In the genomic region with DNA sequence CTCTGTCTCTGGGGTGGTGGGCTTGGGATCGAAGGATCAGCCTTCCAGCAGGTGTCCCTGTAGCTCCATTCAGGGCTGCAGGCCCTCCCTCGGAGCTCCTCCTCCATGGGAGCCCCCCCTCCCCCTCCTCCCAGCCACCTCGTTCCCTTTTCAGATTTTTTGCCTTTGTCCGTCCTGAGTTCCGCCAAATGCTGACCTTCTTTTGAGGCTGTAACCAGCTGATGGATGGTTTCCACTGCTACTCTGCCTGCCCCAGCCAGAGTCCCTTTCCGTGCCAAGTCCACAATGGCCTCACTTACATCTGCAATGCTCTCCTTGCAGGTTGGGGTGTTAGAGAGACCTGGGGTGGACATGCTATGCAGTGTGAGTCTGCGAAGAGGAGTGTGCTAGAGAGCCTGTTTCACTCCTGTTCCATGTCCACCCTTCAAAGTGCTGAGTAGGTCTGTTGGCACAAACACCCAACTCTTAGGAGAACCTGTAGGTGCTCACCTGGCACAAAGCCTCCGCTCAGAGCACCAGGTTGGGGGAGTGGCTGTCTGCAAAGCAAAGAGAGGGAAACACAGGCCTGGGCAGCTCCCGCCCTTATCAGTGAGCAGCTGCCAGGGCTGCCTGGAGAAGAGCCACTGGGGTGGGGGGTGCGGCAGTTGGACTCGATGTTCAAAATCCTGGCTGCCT, we compare ENCODE assay signal across 8 mouse cellular contexts. TPM values are rescaled to one million over a fixed set of nuclear protein-coding genes. Genes with fewer than 3 reads are reported as not detected.
DNase-seq lines count a peak whose midpoint lies in the region; ATAC-seq and TF ChIP-seq lines count a peak whose summit lies in the region.

No protein-coding gene starts in this region.

- 0 out of 2 replicates have a peak, but pooled peaks cover 1% of the 10 kb centered on the region for H3K79me2 ChIP-seq in heart, adult 2 months (replicated peaks; ENCODE audit: control insufficient read depth, insufficient read depth, low read length)

- H3K9ac ChIP-seq in hindbrain, embryonic 15.5 days = no peak overlapping the region
- H3K9ac ChIP-seq in hindbrain, embryonic 12.5 days = no peak overlapping the region; the same call in 1 of the 2 replicates
- H3K9ac ChIP-seq in heart, adult 2 months (ENCODE audit: low read depth, low read length) = no peak overlapping the region
- H3K9ac ChIP-seq in stomach, embryonic 15.5 days = no peak overlapping the region

- TF ChIP-seq POLR2A in heart, adult 2 months (IDR thresholded peaks at IDR 0.05; ENCODE audit: insufficient read depth, low read depth, low read length) = no peak

- WGBS in hindbrain, embryonic 15.5 days = 27% methylated on average over 11 of the region's 11 CpGs
- 32% methylated on average over 11 of the region's 11 CpGs for WGBS in hindbrain, embryonic 12.5 days
- WGBS in heart, adult 2 months = 36% methylated on average over 11 of the region's 11 CpGs
- WGBS in stomach, embryonic 15.5 days = 26% methylated on average over 11 of the region's 11 CpGs

- H3K27ac ChIP-seq in hindbrain, embryonic 15.5 days (replicated peaks) = peak overlapping the region; percentile 55
- H3K27ac ChIP-seq in hindbrain, embryonic 12.5 days = no peak overlapping the region
- peak overlapping the region; percentile 43 for H3K27ac ChIP-seq in heart, adult 2 months
- peak overlapping the region; percentile 82 for H3K27ac ChIP-seq in stomach, embryonic 15.5 days

- peaks cover 22% of the 10 kb centered on the region for H3K4me1 ChIP-seq in hindbrain, embryonic 15.5 days (replicated peaks)
- peaks cover 7% of the 10 kb centered on the region; the same call in 1 of the 2 replicates for H3K4me1 ChIP-seq in hindbrain, embryonic 12.5 days
- H3K4me1 ChIP-seq in heart, adult 2 months (ENCODE audit: control insufficient read depth, insufficient read depth, low read length) = peaks cover 21% of the 10 kb centered on the region
- peaks cover 39% of the 10 kb centered on the region for H3K4me1 ChIP-seq in stomach, embryonic 15.5 days

- peak; percentile 9 for DNase-seq in NIH3T3 (ENCODE audit: low read depth)
- DNase-seq in heart, adult 2 months = peak; percentile 52 to 53
- peak; percentile 84 to 94 for DNase-seq in kidney, postnatal 25 days
- DNase-seq in right cerebral cortex, postnatal 36 days (ENCODE audit: low spot score in 2 of 2) = no peak

- H3K27me3 ChIP-seq in hindbrain, embryonic 15.5 days = no peaks in the 10 kb centered on the region
- 0 out of 2 replicates have a peak, but pooled peaks cover 3% of the 10 kb centered on the region for H3K27me3 ChIP-seq in hindbrain, embryonic 12.5 days
- no peaks in the 10 kb centered on the region for H3K27me3 ChIP-seq in heart, adult 2 months (ENCODE audit: control insufficient read depth, insufficient read depth, low read length)
- H3K27me3 ChIP-seq in stomach, embryonic 15.5 days (replicated peaks) = no peaks in the 10 kb centered on the region

- no peak overlapping the region for H3K4me3 ChIP-seq in hindbrain, embryonic 15.5 days
- no peak overlapping the region for H3K4me3 ChIP-seq in hindbrain, embryonic 12.5 days
- no peak overlapping the region for H3K4me3 ChIP-seq in heart, adult 2 months
- H3K4me3 ChIP-seq in stomach, embryonic 15.5 days (replicated peaks) = no peak overlapping the region

- TF ChIP-seq CTCF in heart, adult 2 months (IDR thresholded peaks at IDR 0.05) = 0 out of 2 replicates have a peak, but pooled peaks have one; percentile 8

- intact Hi-C loops in heart, adult 2 months (cut with DNase I) = no loop called here

- no peak for TF ChIP-seq EP300 in heart, adult 2 months (IDR thresholded peaks at IDR 0.05; ENCODE audit: insufficient read depth, low read depth, low read length)

- H3K36me3 ChIP-seq in hindbrain, embryonic 15.5 days = no peaks in the 10 kb centered on the region
- H3K36me3 ChIP-seq in hindbrain, embryonic 12.5 days = no peaks in the 10 kb centered on the region
- no peaks in the 10 kb centered on the region for H3K36me3 ChIP-seq in heart, adult 2 months (ENCODE audit: control insufficient read depth, insufficient read depth, low read length)
- H3K36me3 ChIP-seq in stomach, embryonic 15.5 days = no peaks in the 10 kb centered on the region

- ATAC-seq in hindbrain, embryonic 15.5 days (ENCODE audit: low FRiP score, low read depth) = peak; percentile 54
- no peak for ATAC-seq in hindbrain, embryonic 12.5 days (ENCODE audit: low FRiP score)
- ATAC-seq in stomach, embryonic 15.5 days (ENCODE audit: insufficient read depth, low FRiP score, low read depth) = peak; percentile 75
- ATAC-seq in frontal cortex, adult (ENCODE audit: low TSS enrichment) = no peak

- no peak overlapping the region for H3K4me2 ChIP-seq in hindbrain, embryonic 15.5 days
- no peak overlapping the region for H3K4me2 ChIP-seq in hindbrain, embryonic 12.5 days (replicated peaks)
- peak overlapping the region; percentile 27 for H3K4me2 ChIP-seq in stomach, embryonic 15.5 days

- H3K9me3 ChIP-seq in hindbrain, embryonic 15.5 days = no peaks in the 10 kb centered on the region
- H3K9me3 ChIP-seq in hindbrain, embryonic 12.5 days (replicated peaks) = no peaks in the 10 kb centered on the region
- no peaks in the 10 kb centered on the region for H3K9me3 ChIP-seq in stomach, embryonic 15.5 days

RNA-seq across cellular contexts. Expression of gene Neurl1b, which starts 9.5 kb away (rescaled TPM):
- polyA plus RNA-seq in hindbrain, embryonic 15.5 days (2015; fragmentation: Nextera tagmentation; extraction: Ambion mirVana) = 1.6 and 1.9 TPM in 2 replicates
- polyA plus RNA-seq in hindbrain, embryonic 12.5 days (2016; fragmentation: Nextera tagmentation; extraction: Ambion mirVana) = 0.40 and 0.59 TPM in 2 replicates
- total RNA-seq in heart, adult 2 months (2021) = 1 to 10 TPM; 3.9 to 5.0 TPM
- 4.6 and 4.7 TPM in 2 replicates for polyA plus RNA-seq in heart, adult 2 months (2012; rRNA removed)
- 2.5 and 2.6 TPM in 2 replicates for polyA plus RNA-seq in stomach, embryonic 15.5 days (2015; fragmentation: Nextera tagmentation; extraction: Ambion mirVana)

Comparison
In these comparisons a context has a peak if more than half of its experiments do, and no peak if none do; other contexts are left out.
1. ATAC-seq: peak in hindbrain, embryonic 15.5 days (single experiment) and stomach, embryonic 15.5 days (single experiment); none in hindbrain, embryonic 12.5 days (single experiment) and frontal cortex, adult (single experiment).
2. DNase-seq: peak in NIH3T3 (single experiment), heart, adult 2 months (2 of 2) and kidney, postnatal 25 days (2 of 2); none in right cerebral cortex, postnatal 36 days (0 of 2).